Mouse (Mus musculus): Measurements from ENCODE around the gene Akap2.

- TF ChIP-seq POLR2A (IDR thresholded peaks at IDR 0.05; ENCODE audit: insufficient read depth, low read depth, low read length), result no peak
- no peak for TF ChIP-seq CTCF (IDR thresholded peaks at IDR 0.05; ENCODE audit: insufficient read depth, low read depth, low read length)
Observed at GRCm38 (mm10) chr4:57879137-57879536, 161.7 kb downstream of the Akap2 start.
